Mouse (Mus musculus): ENCODE measurements around the gene Fgd2.

Gene Fgd2

DNA sequence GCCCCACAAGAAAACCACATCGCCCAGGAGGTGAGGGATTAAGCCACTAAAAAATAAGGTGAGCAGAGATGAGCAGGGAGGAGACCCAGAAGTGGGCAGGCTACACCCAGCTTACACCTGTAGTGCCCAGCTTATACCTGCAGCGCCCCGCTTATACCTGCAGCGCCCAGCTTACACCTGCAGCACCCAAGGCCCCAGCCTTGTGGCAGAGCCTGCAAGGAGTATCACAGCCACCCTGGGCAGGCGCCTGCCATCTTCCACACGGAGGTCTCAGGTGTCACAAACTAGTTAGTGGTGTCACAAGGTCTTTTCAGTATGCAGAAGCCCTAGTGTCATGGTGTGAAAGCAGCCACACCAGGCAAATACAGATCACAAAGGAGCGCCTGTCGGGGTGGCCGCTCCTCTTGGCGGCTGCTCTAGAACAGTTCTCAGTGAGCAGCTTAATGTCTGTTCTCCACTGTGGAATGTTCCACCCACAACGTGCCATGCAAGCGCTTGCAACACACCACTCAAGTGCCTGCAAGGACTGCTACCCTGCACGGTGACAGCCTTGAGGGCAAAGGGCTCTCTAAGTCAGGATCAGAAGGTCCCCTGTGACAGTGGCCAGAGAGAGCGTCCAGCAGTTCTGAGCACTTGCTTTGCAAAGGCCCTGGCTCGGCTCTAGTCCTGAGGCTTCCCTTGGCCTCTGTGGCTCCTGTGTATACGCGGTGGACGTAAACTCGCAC lies 24.3 kb upstream of the Fgd2 start:
- CTCF ChIA-PET: no interaction called here

DNA sequence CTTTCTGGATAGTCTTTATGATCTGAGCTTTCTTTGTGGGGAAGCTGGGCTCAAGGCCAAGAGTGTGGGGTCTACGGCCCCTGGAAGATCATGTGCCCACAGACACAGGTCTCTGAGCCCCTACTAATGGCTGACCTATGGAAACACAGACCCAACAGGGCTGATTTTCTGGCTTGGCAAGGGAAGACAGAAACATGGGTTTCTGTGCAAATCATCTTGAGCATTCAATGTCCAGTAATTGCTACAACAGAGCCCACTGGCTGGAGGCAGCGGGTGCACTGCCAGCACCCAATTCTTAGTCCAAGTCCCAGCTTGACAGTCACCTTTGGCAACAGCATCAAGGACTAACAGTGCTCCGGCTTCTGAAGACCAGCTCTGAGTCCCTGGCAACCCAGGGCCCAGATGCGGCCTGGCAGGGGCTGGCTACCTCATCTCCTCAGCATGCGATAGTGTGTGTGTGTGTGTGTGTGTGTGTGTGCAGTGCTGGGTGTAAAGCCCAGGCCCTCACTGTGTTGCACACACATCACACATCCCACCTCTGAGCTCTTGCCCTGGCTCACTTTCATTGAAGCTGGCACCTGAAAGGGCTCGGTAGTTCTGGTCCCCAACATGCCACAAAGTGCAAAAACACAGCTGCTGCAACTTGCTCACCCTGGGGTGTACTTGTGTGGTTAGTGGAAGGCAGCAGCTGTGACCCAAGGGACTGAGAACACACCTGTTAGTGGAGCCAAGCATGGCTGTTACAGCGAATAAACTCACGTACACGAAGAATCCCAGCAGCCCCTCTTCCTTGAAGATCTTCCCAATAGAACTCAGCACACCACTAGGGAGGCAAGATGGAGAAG lies 22.5 kb upstream of the Fgd2 start:
- CTCF ChIA-PET: no interaction called here

DNA sequence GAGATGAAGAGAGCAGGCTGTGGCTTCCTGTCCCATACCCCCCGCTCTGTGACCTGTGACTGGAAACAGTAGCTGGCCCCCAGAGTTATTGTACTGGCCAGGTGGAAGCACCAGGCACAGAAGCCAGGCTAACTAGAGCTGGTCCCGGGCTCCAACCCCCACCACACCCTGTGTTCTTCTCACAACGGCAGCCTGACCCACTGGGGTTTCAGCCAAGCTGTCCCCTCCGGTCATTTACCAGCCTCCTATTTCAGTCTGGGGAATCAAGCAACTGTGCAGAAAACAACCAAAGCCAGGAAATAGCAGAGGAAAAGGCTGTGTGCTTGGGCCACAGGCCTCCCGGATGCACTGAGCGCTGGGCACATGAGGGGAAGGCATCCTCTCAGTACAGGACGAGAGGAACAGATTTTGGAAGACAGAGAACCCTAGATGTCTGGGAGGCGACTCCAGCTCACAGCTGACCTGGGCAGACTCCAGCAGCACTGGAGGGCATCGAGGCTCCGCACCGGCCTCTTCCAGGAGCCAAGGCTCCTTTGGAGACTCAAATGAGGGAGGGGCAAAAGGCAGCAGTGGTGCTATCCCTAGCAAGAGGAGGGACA lies 21.4 kb upstream of the Fgd2 start:
- CTCF ChIA-PET: interaction anchor here (0.8 kb wide), 1 partner anchor 46 kb away, joined by 3 read pairs; no protein-coding TSS in a partner anchor

DNA sequence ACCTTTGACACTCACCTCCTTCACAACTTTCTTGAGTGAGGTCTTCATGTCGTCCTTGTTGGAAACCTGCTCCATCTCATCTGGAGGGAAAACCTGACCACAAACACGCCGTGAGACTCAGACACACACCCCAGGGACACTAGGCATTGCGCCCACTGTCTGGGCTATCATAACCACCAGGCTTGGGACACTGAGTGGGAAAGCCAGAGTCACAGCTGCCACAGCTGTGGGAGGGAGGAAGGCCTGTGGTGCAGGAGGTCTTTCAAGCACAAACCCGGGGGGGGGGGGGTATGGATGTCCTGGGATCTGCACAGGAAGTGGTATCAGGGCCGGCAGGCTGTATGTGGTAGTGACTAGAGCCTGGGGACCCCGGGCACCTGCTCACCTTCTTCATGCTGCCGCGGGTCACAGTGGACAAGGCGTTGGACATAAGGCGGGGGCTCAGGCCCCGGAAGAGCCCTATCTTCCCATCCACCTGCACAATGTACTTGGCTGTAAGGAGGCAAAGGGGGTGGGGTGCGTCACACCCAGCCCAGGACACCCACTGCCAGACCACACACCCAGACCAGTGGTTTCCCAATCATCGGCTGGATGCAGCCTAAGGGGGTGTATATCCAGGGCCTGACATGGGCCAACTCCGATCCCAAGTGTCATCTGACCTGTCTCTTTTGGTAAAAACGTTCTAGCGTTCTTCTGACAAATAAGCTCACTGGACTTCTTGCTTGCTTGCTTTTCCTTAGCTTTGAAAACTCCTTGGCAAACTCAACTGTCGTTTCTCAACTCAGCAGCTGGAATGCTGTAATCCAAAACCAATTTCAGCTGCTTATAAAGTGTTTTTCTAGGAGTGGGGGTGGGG lies 20.1 kb upstream of the Fgd2 start:
- CTCF ChIA-PET: interaction anchor here (0.6 to 0.8 kb wide), 4 partner anchors 22 to 584 kb away, joined by 3 to 4 read pairs (median 4); no protein-coding TSS in a partner anchor

GRCm38 (mm10) chr17:29341591-29342003 lies 19.1 kb upstream of the Fgd2 start:
- CTCF ChIA-PET: interaction anchor here (0.7 to 0.9 kb wide), 2 partner anchors 29 to 173 kb away, joined by 4 read pairs; no protein-coding TSS in a partner anchor

DNA sequence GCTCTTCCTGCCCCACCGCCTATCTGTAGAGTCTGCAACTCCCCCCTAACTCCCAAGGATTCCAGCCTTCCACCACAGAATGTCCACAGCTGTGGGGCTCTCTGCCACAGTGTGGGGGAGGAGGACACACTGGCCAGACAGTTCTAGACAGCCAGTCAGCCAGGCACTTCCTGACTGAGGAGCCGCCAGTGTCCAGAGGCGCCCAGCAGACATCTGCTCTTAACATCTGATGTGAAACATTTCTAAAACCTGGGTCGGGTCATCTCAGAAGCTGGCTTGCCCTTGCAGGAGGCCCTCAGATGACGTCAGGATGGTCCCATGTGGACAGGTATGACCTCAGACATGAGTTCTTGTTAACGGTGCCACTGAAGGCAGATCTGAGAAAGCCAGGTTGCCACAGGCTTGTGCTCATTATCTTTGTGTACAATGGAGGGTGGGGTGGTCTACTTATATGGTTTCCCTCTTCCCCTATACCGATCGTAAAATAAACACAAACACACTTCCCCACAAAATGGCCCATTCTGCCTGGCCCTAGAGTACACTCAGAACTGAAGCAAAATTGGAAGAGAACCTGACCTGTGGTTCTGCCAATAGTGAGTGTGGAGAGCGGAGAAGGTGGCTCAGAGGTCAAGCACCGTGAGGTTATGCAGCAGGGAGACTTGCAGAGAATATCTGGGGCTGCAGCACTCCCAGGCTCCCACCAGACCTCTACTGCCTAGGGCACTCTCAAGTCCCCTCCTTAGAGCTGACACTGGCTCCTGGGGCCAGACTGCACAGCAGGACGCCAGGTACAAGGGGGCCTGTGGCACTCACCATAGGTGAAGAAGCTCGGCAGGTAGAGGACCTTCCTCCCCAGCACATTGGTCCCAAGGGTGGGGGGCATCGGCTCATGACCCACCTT lies 18.5 kb upstream of the Fgd2 start:
- CTCF ChIA-PET: interaction anchor here (0.9 kb wide), 1 partner anchor 28 kb away, joined by 4 read pairs; no protein-coding TSS in a partner anchor

DNA sequence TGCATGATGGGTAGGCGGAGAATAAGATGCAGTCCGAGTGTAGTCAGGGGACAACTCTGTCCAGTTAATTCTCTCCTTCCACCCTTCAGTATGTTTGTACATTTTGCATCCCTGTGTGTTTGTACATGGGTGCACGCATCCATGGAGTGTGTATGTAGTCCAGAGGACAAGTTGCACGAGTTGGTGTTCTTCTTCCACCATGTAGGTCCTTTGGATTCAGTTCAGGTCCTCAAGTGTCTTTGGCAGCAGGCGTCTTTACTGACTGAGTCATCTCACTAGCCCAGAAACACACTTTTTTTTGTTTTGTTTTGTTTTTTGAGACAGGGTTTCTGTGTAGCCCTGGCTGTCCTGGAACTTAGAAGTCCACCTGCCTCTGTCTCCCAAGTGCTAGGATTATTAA lies 17.5 kb upstream of the Fgd2 start:
- CTCF ChIA-PET: no interaction called here

DNA sequence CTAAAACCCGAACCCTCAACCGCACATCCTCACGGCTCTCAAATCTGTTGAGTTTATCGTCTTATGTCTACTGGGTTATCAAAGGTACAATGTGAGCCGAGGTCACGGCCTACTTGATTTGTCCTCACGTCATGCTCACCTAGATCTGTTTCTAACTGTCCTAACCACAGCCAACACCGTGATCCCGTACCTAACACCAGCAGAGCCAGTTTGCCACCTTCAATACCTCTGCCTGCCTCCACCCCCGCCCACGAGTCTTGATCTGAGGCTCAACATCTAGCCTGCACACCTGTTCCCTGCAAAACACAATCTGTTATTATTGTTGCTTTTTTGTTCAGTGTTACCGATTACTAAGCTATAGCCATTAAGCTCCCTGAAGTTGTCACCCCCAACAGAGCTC lies 15.4 kb upstream of the Fgd2 start:
- CTCF ChIA-PET: no interaction called here

DNA sequence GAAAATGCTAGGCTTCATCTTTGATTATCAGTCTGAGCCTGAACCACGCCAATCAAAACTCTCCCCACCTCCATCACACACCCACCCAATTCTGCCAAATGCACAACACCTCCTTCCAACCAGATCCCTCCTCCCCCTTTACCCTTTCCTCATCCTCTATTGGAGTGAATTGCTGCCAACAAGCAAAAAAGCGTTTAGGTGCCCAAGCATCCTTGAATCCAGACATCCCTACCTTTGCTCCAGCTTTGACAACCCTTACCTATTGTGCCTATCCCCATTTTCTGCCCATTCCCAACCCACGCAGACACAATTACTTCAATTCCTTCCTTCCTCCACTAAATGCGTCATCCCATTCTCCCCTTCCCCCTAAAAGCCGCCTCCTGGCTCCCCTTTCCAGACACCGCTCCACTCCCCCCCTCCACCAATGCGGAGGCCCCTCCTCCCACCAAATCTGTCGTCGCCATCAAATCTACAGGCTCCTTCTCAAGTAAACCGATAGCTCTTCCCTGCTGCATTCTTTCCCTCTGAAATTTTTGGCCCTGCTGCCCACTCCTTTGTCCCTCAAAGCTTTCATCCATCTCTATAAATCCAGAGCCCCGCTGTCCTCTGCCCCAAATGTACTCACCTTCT lies 14.1 kb upstream of the Fgd2 start:
- CTCF ChIA-PET: interaction anchor here (0.9 to 1.6 kb wide), 3 partner anchors 20 to 91 kb away, joined by 3 to 4 read pairs (median 3); no protein-coding TSS in a partner anchor

DNA sequence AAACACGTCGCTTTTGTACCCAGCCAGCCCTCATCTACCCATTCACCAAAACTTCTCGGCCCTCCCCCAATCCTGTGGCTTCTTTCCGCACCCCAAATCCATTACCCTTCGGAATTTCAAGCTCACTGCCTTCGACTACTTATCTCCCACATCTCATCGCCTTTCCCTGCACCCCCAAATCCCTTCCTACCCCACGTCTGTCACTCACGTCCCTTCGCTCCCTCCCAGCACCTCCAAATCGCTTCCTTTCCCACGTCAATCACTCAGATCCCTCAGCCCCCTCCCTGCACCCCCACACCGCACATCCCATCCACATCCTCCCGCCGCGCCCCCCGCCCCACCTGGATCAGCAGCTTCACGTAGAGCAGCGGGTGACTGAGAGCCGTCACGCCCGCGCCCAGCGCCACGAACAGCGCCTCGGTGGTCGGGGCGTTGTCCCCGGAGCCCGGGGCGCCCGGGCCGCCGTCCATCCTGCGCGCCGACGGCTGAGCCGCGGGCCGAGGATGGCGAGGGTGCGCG lies 13.5 kb upstream of the Fgd2 start:
- CTCF ChIA-PET: interaction anchor here (1.1 to 1.6 kb wide), 4 partner anchors 20 to 181 kb away, joined by 3 to 4 read pairs (median 4); no protein-coding TSS in a partner anchor

DNA sequence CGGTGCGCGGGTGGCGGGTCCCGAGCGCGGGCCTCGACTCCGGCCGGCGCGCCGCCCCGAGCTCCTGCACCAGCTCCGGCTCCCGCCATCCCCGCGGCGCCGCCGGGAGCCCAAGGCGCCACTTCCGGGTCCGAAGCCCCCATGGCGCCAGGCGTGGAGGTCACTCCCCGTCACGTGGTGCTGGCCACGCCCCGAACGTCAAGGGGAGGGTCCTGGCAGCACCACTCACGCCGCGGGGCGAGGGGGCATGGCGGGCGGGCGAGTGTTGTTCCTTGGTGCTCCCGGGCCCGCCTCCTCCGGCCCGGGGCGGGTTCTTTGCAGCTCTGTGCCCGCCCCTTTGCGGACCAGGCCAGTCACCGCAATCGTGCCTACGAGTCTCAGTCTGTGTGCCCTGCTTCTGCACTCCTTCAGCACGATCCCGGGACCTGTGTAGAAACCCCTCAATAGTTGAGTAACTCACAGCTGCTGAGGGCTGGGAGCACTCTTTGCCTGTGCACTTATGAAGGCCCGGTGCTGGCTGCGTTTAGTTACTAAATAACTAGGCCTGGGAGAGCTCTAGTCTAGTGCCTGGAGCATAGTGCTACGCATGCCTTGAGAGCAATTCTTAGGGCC lies 13.0 kb upstream of the Fgd2 start, which contains the start of gene Mtch1:
Gene Mtch1, minus strand, starts transcription at position 290 of the 612 bp plus-strand sequence.
- CTCF ChIA-PET: interaction anchor here (1.1 to 1.6 kb wide), 4 partner anchors 19 to 182 kb away, joined by 3 to 4 read pairs (median 4); no protein-coding TSS in a partner anchor

GRCm38 (mm10) chr17:29348996-29349395 lies 11.7 kb upstream of the Fgd2 start:
- CTCF ChIA-PET: interaction anchor here (0.6 to 0.8 kb wide), 3 partner anchors 13 to 165 kb away, joined by 3 to 4 read pairs (median 3); no protein-coding TSS in a partner anchor

DNA sequence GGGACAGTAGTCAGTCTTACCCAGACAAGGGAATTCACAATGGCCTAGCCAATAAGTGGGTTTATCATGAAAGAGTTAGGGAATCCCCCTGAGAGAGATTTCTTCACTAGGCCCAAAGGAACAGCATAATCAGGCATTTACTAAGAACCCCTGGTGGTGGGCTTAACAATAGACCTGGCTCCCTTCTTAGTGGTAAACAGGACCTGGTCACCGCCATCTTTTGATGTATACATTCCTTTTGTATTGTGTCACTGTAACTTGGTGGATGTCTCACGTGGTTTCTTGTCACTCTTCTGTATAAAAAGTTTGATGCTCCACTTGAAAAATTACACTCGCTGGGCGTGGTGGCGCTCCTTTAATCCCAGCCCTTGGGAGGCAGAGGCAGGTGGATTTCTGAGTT lies 9.7 kb upstream of the Fgd2 start:
- CTCF ChIA-PET: interaction anchor here (0.6 kb wide), 1 partner anchor 163 kb away, joined by 3 read pairs; no protein-coding TSS in a partner anchor

GRCm38 (mm10) chr17:29355461-29355840 lies 5.3 kb upstream of the Fgd2 start:
- CTCF ChIA-PET: no interaction called here

DNA sequence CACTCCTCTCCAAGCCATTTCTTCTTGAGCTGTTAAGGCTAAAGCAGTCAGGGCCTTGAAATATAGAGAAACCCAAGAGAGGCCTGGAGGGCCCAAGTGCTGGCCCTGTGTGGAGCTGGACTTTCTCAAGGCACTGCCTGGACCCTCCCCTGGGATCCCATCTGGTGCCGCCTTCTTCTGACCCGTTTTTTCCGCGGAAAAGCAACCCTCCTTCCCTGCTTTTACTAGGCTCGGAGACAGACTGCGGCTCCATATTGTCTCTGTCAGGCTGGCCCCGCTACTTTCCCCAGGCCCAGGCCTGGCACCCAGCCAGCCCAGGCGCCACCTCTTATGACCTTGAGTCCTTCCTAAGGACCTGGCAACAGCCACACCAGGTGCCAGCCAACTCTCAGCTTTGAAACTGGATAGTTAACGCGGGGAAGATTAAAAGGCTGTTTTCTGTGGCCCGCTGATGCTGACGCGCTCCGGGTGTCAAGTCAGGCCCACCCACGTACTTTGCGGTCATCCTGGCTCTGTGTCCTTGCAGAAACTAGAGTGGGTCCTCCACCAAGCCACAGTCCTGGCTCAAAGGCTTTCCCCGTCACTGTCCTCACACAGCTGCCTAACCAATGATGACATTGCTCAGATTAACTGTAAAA lies 4.8 kb upstream of the Fgd2 start:
- CTCF ChIA-PET: no interaction called here

- CTCF ChIA-PET: no interaction called here
These were observed 4.2 kb upstream of the Fgd2 start for GRCm38 (mm10) chr17:29356479-29356856.

- CTCF ChIA-PET: interaction anchor here (0.6 kb wide), 1 partner anchor 351 kb away, joined by 10 read pairs; no protein-coding TSS in a partner anchor
These were observed 3.8 kb upstream of the Fgd2 start for GRCm38 (mm10) chr17:29356882-29357281.

DNA sequence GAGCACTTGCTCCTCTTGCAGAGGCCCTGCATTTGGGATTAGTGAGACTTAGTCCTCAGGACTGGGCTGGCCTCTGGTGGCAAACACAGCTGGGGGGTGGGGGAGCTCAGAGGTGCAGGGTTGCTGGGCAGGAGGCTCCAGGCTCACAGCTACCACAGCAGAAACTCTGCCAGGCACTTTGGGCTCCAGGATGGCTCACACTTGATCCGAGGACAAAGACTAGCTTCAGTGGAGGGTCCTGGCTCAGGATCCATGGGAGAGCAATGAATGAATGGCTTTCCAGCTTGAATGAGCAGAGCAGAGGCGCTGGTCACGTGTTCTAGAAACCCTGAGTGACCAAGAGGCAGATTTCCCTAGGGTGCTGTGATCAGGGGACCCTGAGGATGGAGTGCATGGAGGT lies 1.8 kb upstream of the Fgd2 start:
- CTCF ChIA-PET: interaction anchor here (1.0 kb wide), 1 partner anchor 19 kb away, joined by 7 read pairs; no protein-coding TSS in a partner anchor
